Mouse (Mus musculus): Measurements from ENCODE around the gene Abcc2.

Abcc2 gene

GRCm38 (mm10) chr19:43781980-43782379 lies at the start of gene Abcc2:
Gene Abcc2, plus strand, starts transcription at chr19:43782192.
- DNase-seq (ENCODE audit: low spot score), result no peak

GRCm38 (mm10) chr19:43738409-43738808 lies 43.6 kb upstream of the Abcc2 start:
- no peak for DNase-seq (ENCODE audit: low spot score)

GRCm38 (mm10) chr19:43743401-43743800 lies 38.6 kb upstream of the Abcc2 start:
- no peak for DNase-seq (ENCODE audit: low spot score)

- DNase-seq (ENCODE audit: low spot score), result no peak
Measured at GRCm38 (mm10) chr19:43745740-43746139, 36.3 kb upstream of the Abcc2 start.

GRCm38 (mm10) chr19:43747877-43748276 lies 34.1 kb upstream of the Abcc2 start:
- peak; percentile 42 for DNase-seq (ENCODE audit: low spot score)

- DNase-seq (ENCODE audit: low spot score), result no peak
Measured at GRCm38 (mm10) chr19:43750008-43750407, 32.0 kb upstream of the Abcc2 start.

GRCm38 (mm10) chr19:43752489-43753225 lies 29.3 kb upstream of the Abcc2 start, which contains the start of the genes Cutc and Cox15:
Gene Cutc, plus strand, starts transcription at chr19:43752996.
Gene Cox15, minus strand, starts transcription at chr19:43753000.
- DNase-seq (ENCODE audit: low spot score), result peak; percentile 97

GRCm38 (mm10) chr19:43753226-43753835 lies 28.7 kb upstream of the Abcc2 start:
- peak; percentile 94 for DNase-seq (ENCODE audit: low spot score)

GRCm38 (mm10) chr19:43754237-43754636 lies 27.8 kb upstream of the Abcc2 start:
- no peak for DNase-seq (ENCODE audit: low spot score)

GRCm38 (mm10) chr19:43754872-43755271 lies 27.1 kb upstream of the Abcc2 start:
- DNase-seq (ENCODE audit: low spot score), result no peak

GRCm38 (mm10) chr19:43760504-43760903 lies 21.5 kb upstream of the Abcc2 start:
- DNase-seq (ENCODE audit: low spot score), result peak; percentile 81

GRCm38 (mm10) chr19:43761543-43762256 lies 20.3 kb upstream of the Abcc2 start:
- DNase-seq (ENCODE audit: low spot score), result no peak

- no peak for DNase-seq (ENCODE audit: low spot score)
Measured at GRCm38 (mm10) chr19:43762410-43762809, 19.6 kb upstream of the Abcc2 start.

- no peak for DNase-seq (ENCODE audit: low spot score)
Measured at GRCm38 (mm10) chr19:43766451-43766850, 15.5 kb upstream of the Abcc2 start.

GRCm38 (mm10) chr19:43767549-43768322 lies 14.3 kb upstream of the Abcc2 start:
- no peak for DNase-seq (ENCODE audit: low spot score)

GRCm38 (mm10) chr19:43769366-43769960 lies 12.5 kb upstream of the Abcc2 start:
- DNase-seq (ENCODE audit: low spot score), result peak; percentile 87

GRCm38 (mm10) chr19:43770584-43770983 lies 11.4 kb upstream of the Abcc2 start:
- no peak for DNase-seq (ENCODE audit: low spot score)

GRCm38 (mm10) chr19:43771499-43771969 lies 10.5 kb upstream of the Abcc2 start:
- no peak for DNase-seq (ENCODE audit: low spot score)

- DNase-seq (ENCODE audit: low spot score), result no peak
Measured at GRCm38 (mm10) chr19:43772311-43772710, 9.7 kb upstream of the Abcc2 start.

- DNase-seq (ENCODE audit: low spot score), result no peak
Measured at GRCm38 (mm10) chr19:43775433-43775832, 6.6 kb upstream of the Abcc2 start.

- DNase-seq (ENCODE audit: low spot score), result no peak
Measured at GRCm38 (mm10) chr19:43776561-43776960, 5.4 kb upstream of the Abcc2 start.

GRCm38 (mm10) chr19:43777308-43777707 lies 4.7 kb upstream of the Abcc2 start:
- DNase-seq (ENCODE audit: low spot score), result no peak
